Mouse (Mus musculus): ENCODE measurements around the gene 4933428G20Rik. TPM values are rescaled to one million over a fixed set of nuclear protein-coding genes. Genes with fewer than 3 reads are reported as not detected.

The 4933428G20Rik gene
- polyA plus RNA-seq, 1 experiment, result not detected

DNA sequence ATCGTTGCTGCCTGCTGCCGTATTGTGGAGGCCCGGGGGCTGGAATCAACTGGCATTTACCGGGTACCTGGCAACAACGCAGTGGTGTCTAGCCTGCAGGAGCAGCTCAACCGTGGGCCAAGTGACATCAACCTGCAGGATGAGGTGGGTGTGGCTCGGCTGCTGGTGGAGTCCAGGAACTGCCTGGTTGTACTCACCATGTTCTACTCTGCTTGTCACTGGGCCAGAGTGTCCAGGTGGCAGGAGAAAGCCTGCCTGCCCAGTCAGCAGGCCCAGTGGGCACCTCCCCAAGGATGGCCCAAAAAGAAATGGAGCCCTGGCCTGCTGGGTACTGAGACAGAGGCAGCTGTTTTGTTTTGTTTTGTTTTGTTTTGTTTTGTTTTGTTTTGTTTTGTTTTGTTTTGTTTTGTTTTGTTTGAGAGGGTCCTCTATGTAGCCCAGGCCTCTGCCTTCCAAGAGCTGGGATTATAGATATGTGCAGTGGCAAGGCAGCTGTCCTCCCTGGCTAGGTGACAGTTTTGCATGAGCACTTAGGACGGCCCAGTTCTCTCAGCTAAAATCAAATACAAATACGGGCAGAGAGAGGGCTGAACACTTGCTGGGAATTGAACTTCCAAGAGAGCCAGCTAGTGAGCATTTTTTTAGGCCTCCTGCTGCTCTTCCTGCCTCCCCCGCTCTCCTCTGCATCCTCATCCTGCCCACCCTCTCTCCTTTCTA, 33.5 kb downstream of the 4933428G20Rik start:
- Histone ChIP-seq H3K27me3 (replicated peaks) (no peaks in the 10 kb centered on the region), H3K9me3 (no peaks in the 10 kb centered on the region), H3K4me3 (replicated peaks) (no peak overlapping the region), H3K4me1 (peaks cover 42% of the 10 kb centered on the region), H3K36me3 (replicated peaks; ENCODE audit: low read length) (peaks cover 99% of the 10 kb centered on the region)
- TF ChIP-seq FLI1 (IDR thresholded peaks at IDR 0.05; ENCODE audit: low read length) (no peak), GATA1 (IDR thresholded peaks at IDR 0.05; ENCODE audit: borderline replicate concordance, low read length) (no peak)

DNA sequence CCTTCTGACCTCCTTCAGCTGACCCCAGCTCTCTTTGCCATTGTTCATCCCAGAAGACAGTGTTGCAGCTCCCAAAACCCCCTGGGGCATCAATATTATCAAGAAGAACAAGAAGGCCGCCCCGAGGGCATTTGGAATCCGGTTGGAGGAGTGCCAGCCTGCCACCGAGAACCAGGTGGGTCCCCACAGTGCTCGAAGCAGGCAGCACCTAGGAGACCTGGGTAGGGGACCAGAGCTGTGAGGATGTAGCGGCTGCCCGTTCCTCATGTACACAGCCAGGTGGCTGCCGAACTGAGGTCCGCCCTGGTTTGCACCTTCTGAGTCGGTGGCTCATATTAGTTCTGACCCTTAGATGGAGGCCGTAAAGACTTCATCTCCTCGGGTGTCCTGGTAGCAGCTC, 34.2 kb downstream of the 4933428G20Rik start:
- TF ChIP-seq GATA1 (IDR thresholded peaks at IDR 0.05; ENCODE audit: borderline replicate concordance, low read length) (no peak), FLI1 (IDR thresholded peaks at IDR 0.05; ENCODE audit: low read length) (no peak)
- Histone ChIP-seq H3K4me3 (replicated peaks) (no peak overlapping the region), H3K4me1 (peaks cover 42% of the 10 kb centered on the region), H3K27me3 (replicated peaks) (no peaks in the 10 kb centered on the region), H3K36me3 (replicated peaks; ENCODE audit: low read length) (peaks cover 99% of the 10 kb centered on the region), H3K9me3 (no peaks in the 10 kb centered on the region)

DNA sequence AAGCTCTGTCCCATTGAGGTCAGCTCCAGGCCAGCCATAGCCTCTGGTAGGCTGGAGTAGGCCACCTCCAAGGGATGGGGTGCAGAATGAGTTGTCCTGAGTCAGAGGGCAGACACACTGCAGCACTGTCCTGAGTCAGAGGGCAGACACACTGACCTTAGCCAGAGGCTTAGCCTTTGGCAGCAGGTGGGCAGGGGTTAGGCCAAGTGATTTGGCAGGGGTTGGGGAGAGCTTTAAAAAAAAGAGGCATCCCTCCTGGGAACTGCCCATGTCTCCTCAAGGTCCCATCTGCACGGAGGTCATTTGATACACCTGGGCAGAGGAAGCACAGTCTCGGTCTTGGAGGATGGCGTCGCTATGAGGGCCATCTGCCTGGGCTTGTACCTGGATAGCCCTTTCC, 36.1 kb downstream of the 4933428G20Rik start:
- Histone ChIP-seq H3K4me1 (peaks cover 36% of the 10 kb centered on the region), H3K36me3 (replicated peaks; ENCODE audit: low read length) (peaks cover 97% of the 10 kb centered on the region), H3K27me3 (replicated peaks) (no peaks in the 10 kb centered on the region), H3K9me3 (no peaks in the 10 kb centered on the region), H3K4me3 (replicated peaks) (no peak overlapping the region)
- TF ChIP-seq FLI1 (IDR thresholded peaks at IDR 0.05; ENCODE audit: low read length) (no peak), GATA1 (IDR thresholded peaks at IDR 0.05; ENCODE audit: borderline replicate concordance, low read length) (no peak)

DNA sequence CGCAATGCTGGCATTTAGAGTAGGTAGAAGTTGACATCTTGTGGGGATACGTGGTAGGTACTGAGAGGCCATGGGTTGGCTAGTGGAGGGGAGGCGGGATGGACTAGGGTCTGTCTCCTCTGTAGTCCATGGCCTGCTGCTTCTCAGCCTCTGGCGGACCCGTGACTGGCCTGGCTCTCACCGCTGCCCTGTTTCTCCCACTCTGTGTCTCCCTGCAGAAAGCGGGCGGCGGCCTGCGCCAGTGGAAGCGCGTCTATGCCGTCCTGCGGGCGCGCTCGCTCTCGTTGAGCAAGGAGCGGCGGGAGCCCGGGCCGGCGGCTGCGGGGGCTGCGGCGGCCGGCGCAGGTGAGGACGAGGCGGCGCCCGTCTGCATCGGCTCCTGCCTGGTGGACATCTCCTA, 37.0 kb downstream of the 4933428G20Rik start:
- TF ChIP-seq GATA1 (IDR thresholded peaks at IDR 0.05; ENCODE audit: borderline replicate concordance, low read length) (no peak), FLI1 (IDR thresholded peaks at IDR 0.05; ENCODE audit: low read length) (no peak)
- Histone ChIP-seq H3K36me3 (replicated peaks; ENCODE audit: low read length) (peaks cover 97% of the 10 kb centered on the region), H3K4me3 (replicated peaks) (no peak overlapping the region)

DNA sequence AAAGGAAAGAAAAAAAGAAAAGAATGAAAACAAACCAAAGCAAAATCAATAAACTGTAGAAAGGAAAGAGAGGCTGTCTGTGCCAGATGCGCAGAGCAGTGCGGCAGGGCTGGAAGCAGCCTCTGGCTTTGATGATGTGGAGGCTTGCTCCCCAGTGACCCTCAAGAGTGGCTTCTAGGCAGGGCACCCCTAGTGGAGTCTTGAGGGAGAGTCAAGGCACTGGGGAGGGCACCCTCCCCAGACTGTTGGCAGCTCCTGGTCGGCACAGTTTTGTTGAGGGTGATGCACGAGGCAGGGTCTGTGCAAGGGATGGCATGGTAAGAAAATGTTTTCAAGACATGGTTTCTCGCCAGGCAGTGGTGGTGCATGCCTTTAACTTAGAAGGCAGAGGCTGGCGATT, 37.6 kb downstream of the 4933428G20Rik start:
- no peak overlapping the region for H3K4me3 ChIP-seq (replicated peaks)
- TF ChIP-seq FLI1 (IDR thresholded peaks at IDR 0.05; ENCODE audit: low read length) (no peak), GATA1 (IDR thresholded peaks at IDR 0.05; ENCODE audit: borderline replicate concordance, low read length) (no peak)
- no peaks in the 10 kb centered on the region for H3K9me3 ChIP-seq
- H3K27me3 ChIP-seq (replicated peaks), result no peaks in the 10 kb centered on the region
- peaks cover 27% of the 10 kb centered on the region for H3K4me1 ChIP-seq
- H3K36me3 ChIP-seq (replicated peaks; ENCODE audit: low read length), result peaks cover 97% of the 10 kb centered on the region

More for the DNA sequence above, 37.0 kb downstream of the 4933428G20Rik start:
- Histone ChIP-seq H3K27me3 (replicated peaks) (no peaks in the 10 kb centered on the region), H3K4me1 (peaks cover 30% of the 10 kb centered on the region), H3K9me3 (no peaks in the 10 kb centered on the region)

DNA sequence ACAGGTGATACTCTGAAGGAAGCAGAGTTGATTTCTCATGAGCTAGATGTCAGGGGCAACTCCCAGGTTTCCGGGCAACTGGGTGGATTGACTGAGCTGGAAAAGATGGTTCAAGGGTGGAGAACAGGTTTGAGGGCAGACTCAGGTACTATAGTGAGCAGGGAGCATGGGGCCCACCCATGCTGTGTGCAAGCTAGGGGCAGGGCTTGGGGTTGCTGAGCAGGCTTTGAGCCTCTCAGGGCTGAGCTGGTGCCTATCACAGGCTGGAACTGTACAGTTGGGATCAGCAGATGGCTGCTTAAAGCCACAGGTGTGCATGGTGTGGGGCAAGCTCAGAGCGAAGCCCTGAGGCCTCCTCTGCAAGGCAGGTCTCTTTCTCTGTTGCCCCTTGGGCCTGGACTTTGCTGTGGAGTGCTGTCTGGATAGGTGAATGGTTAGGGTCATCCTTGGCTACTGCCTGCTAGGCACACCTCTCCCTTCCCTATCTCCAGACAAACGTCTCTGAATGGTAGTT, 38.8 kb downstream of the 4933428G20Rik start:
- Histone ChIP-seq H3K36me3 (replicated peaks; ENCODE audit: low read length) (peaks cover 97% of the 10 kb centered on the region), H3K4me3 (replicated peaks) (no peak overlapping the region)

DNA sequence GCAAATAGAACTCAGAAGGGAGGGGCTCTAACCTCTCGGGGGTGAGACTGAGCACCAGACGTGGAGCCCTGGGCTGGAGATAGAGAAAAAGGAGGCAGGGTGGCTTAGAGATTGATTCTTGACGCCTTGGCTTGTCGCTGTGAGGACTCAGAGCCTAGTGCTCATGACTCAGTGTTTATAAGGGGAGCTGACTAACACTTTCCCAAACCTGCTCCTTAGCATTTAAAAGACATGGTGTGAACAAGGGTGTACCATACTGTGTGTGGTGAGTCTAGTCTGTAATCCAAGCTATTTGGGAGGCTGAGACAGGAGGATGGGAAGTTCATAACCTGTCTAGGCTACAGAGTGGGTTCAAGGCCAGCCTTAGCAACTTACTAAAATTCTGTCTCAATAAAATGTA, 43.0 kb downstream of the 4933428G20Rik start:
- Histone ChIP-seq H3K27me3 (replicated peaks) (no peaks in the 10 kb centered on the region), H3K36me3 (replicated peaks; ENCODE audit: low read length) (peaks cover 98% of the 10 kb centered on the region), H3K4me3 (replicated peaks) (no peak overlapping the region), H3K4me1 (peaks cover 45% of the 10 kb centered on the region), H3K9me3 (no peaks in the 10 kb centered on the region)
- no peak for TF ChIP-seq GATA1 (IDR thresholded peaks at IDR 0.05; ENCODE audit: borderline replicate concordance, low read length)
- TF ChIP-seq FLI1 (IDR thresholded peaks at IDR 0.05; ENCODE audit: low read length), result no peak

More for the DNA sequence above, 38.8 kb downstream of the 4933428G20Rik start:
- peaks cover 34% of the 10 kb centered on the region for H3K4me1 ChIP-seq
- no peak for TF ChIP-seq FLI1 (IDR thresholded peaks at IDR 0.05; ENCODE audit: low read length)
- no peak for TF ChIP-seq GATA1 (IDR thresholded peaks at IDR 0.05; ENCODE audit: borderline replicate concordance, low read length)
- no peaks in the 10 kb centered on the region for H3K27me3 ChIP-seq (replicated peaks)
- H3K9me3 ChIP-seq, result no peaks in the 10 kb centered on the region

DNA sequence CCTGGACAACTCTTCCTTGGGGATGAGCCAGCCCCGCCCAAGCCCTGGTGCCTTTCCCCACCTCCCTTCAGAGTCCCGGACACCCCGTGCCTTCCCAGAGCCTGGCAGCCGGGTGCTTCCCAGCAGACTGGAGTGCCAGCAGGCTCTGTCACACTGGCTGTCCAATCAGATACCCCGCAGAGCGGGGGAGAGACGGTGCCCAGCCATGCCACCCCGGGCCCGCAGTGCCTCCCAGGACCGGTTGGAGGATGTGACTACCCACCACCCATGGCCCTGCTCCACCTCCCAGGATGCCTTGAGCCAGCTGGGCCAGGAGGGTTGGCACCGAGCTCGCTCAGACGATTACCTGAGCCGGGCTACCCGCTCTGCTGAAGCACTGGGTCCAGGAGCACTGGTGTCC, 48.5 kb downstream of the 4933428G20Rik start:
- Histone ChIP-seq H3K36me3 (replicated peaks; ENCODE audit: low read length) (peaks cover 100% of the 10 kb centered on the region), H3K4me3 (replicated peaks) (no peak overlapping the region), H3K9me3 (no peaks in the 10 kb centered on the region), H3K4me1 (peaks cover 87% of the 10 kb centered on the region), H3K27me3 (replicated peaks) (no peaks in the 10 kb centered on the region)
- no peak for TF ChIP-seq FLI1 (IDR thresholded peaks at IDR 0.05; ENCODE audit: low read length)
- TF ChIP-seq GATA1 (IDR thresholded peaks at IDR 0.05; ENCODE audit: borderline replicate concordance, low read length), result no peak

DNA sequence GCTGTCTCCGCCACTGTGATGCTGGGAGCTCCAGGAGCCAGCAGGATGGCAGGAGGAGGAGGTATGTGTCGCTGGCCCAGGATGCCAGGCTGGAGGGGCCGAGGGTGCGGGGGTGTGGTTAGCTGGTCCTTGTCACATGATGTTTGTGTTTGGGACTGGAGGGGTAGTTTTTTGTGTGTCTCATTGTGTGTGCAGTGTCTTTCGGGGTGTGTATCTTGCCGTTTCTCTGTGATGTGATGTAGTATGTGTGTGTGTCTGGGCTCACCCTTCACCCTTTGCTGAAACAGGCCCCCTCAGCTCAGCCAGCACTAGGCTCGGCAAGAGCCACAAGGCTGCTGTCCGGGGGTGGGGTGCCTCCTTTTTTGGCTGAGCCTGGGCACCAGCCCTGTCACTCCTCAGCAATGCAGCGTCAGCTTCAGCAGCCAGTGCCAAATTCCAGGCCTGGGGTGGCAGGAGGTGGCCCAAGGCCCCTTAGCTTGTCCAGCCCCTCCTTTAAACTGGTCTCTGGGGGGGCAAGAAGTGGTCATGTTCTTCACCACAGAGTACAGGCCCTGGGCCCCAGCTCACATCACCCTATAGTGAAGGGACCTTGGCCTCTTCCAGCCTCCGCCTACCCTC, 49.7 kb downstream of the 4933428G20Rik start:
- peaks cover 89% of the 10 kb centered on the region for H3K4me1 ChIP-seq
- TF ChIP-seq FLI1 (IDR thresholded peaks at IDR 0.05; ENCODE audit: low read length) (no peak), GATA1 (IDR thresholded peaks at IDR 0.05; ENCODE audit: borderline replicate concordance, low read length) (no peak)
- H3K9me3 ChIP-seq, result no peaks in the 10 kb centered on the region
- no peaks in the 10 kb centered on the region for H3K27me3 ChIP-seq (replicated peaks)
- H3K4me3 ChIP-seq (replicated peaks), result no peak overlapping the region
- H3K36me3 ChIP-seq (replicated peaks; ENCODE audit: low read length), result peaks cover 100% of the 10 kb centered on the region
